Mouse (Mus musculus): ENCODE results near the gene Trpc4ap.

GRCm38 (mm10) chr2:155696851-155697250 lies 4.7 kb upstream of the Trpc4ap start:
- TF ChIP-seq MAZ (IDR thresholded peaks at IDR 0.05; ENCODE audit: low read depth, low read length) (no peak), MAX (IDR thresholded peaks at IDR 0.05; ENCODE audit: low read length) (no peak)
